Mouse (Mus musculus): ENCODE results near the gene Atp2c1. TPM values are rescaled to one million over a fixed set of nuclear protein-coding genes. Genes with fewer than 3 reads are reported as not detected.

The Atp2c1 gene
- 75.8 and 95.0 TPM in 2 replicates for polyA plus RNA-seq (2014; fragmentation: Nextera tagmentation; extraction: Ambion mirVana)

GRCm38 (mm10) chr9:105527219-105527618, at the start of gene Atp2c1:
Gene Atp2c1 (minus strand): TSS chr9:105527319.
- Histone ChIP-seq H3K9me3 (replicated peaks; ENCODE audit: control insufficient read depth, low read length) (no peaks in the 10 kb centered on the region), H3K4me3 (ENCODE audit: low read depth, low read length) (no peak within 1 kb of the TSS), H3K27me3 (replicated peaks; ENCODE audit: control insufficient read depth, insufficient read depth, low read length) (no peaks in the 10 kb centered on the region), H3K4me1 (ENCODE audit: control insufficient read depth, insufficient read depth, low read length) (peaks cover 9% of the 10 kb centered on the region; the same call in 1 of the 2 replicates), H3K36me3 (ENCODE audit: control insufficient read depth, insufficient read depth, low read length) (no peaks in the 10 kb centered on the region), H3K4me2 (ENCODE audit: low read length) (no peak within 1 kb of the TSS), H3K27ac (ENCODE audit: low read depth, low read length) (no peak within 1 kb of the TSS), H3K9ac (ENCODE audit: low read length) (no peak within 1 kb of the TSS)
- no peak for DNase-seq (ENCODE audit: low spot score)
- no peak for ATAC-seq
- WGBS = 93% methylated on average over 12 of the region's 12 CpGs

DNA sequence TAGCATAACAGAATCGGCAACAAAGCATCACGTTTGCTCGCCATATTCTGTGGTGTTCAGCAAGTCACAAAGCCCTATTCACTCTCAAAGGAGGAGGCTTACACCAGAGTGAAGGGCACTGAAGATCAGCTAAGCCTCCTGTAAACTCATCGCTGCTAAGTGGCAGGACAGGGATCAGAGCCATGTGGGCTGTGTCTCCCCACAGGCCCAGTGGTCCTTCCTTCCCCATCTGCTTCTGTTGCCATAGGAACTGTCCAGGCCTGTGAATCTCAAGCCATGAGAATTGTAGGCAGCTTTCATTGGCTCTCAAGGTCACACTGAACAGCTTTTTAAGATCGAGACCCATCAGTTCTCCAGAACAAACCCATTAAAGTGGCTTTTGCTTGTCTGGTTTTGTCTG, 30.3 kb upstream of the Atp2c1 start:
- 0 out of 2 replicates have a peak, but pooled peaks cover 6% of the 10 kb centered on the region for H3K4me1 ChIP-seq (ENCODE audit: control insufficient read depth, insufficient read depth, low read length)
- DNase-seq (ENCODE audit: low spot score) (no peak), ATAC-seq (no peak)
- no peaks in the 10 kb centered on the region for H3K36me3 ChIP-seq (ENCODE audit: control insufficient read depth, insufficient read depth, low read length)
- H3K27ac ChIP-seq (ENCODE audit: low read depth, low read length) = no peak overlapping the region
- no peak overlapping the region for H3K4me3 ChIP-seq (ENCODE audit: low read depth, low read length)
- H3K27me3 ChIP-seq (replicated peaks; ENCODE audit: control insufficient read depth, insufficient read depth, low read length) = no peaks in the 10 kb centered on the region
- H3K9me3 ChIP-seq (replicated peaks; ENCODE audit: control insufficient read depth, low read length) = no peaks in the 10 kb centered on the region
- WGBS = 83% methylated on average over 5 of the region's 5 CpGs
- no peak overlapping the region for H3K9ac ChIP-seq (ENCODE audit: low read length)
- no peak overlapping the region for H3K4me2 ChIP-seq (ENCODE audit: low read length)

GRCm38 (mm10) chr9:105556141-105556735, 29.1 kb upstream of the Atp2c1 start:
- Histone ChIP-seq H3K27ac (ENCODE audit: low read depth, low read length) (no peak overlapping the region), H3K36me3 (ENCODE audit: control insufficient read depth, insufficient read depth, low read length) (no peaks in the 10 kb centered on the region), H3K4me1 (ENCODE audit: control insufficient read depth, insufficient read depth, low read length) (0 out of 2 replicates have a peak, but pooled peaks cover 6% of the 10 kb centered on the region), H3K9ac (ENCODE audit: low read length) (no peak overlapping the region), H3K4me2 (ENCODE audit: low read length) (no peak overlapping the region), H3K9me3 (replicated peaks; ENCODE audit: control insufficient read depth, low read length) (no peaks in the 10 kb centered on the region), H3K27me3 (replicated peaks; ENCODE audit: control insufficient read depth, insufficient read depth, low read length) (no peaks in the 10 kb centered on the region), H3K4me3 (ENCODE audit: low read depth, low read length) (no peak overlapping the region)
- no peak for DNase-seq (ENCODE audit: low spot score)
- no peak for ATAC-seq
- 76% methylated on average over 8 of the region's 8 CpGs for WGBS

DNA sequence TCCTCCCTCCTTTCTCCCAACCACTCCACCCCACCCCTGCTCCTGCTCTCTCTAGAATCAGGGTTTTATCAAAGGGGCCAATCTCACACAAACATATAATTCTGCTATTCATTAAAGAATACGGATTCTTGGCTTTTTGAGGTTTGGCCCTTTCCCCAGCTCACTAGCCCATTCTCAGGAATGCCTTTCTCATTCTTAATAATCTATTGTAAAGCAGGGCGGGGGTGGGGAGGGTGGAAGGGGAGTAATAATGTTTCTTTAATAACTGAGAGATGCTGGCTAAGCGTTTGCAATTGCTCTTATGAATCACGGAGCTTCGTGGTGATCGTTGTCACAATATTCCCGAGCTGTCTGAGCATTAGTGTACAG, 27.3 kb upstream of the Atp2c1 start:
- H3K9ac ChIP-seq (ENCODE audit: low read length) = peak overlapping the region; percentile 35; the same call in 1 of the 2 replicates
- ATAC-seq (0 out of 2 replicates have a peak, but pooled peaks have one; percentile 21), DNase-seq (ENCODE audit: low spot score) (no peak)
- 0 out of 2 replicates have a peak, but pooled peaks cover 6% of the 10 kb centered on the region for H3K4me1 ChIP-seq (ENCODE audit: control insufficient read depth, insufficient read depth, low read length)
- WGBS = 54% methylated on average over 7 of the region's 7 CpGs
- no peak overlapping the region for H3K4me3 ChIP-seq (ENCODE audit: low read depth, low read length)
- peak overlapping the region; percentile 29; the same call in 1 of the 2 replicates for H3K27ac ChIP-seq (ENCODE audit: low read depth, low read length)
- no peaks in the 10 kb centered on the region for H3K27me3 ChIP-seq (replicated peaks; ENCODE audit: control insufficient read depth, insufficient read depth, low read length)
- H3K4me2 ChIP-seq (ENCODE audit: low read length) = peak overlapping the region; percentile 37
- no peaks in the 10 kb centered on the region for H3K9me3 ChIP-seq (replicated peaks; ENCODE audit: control insufficient read depth, low read length)
- H3K36me3 ChIP-seq (ENCODE audit: control insufficient read depth, insufficient read depth, low read length) = no peaks in the 10 kb centered on the region

GRCm38 (mm10) chr9:105553629-105554438, 26.7 kb upstream of the Atp2c1 start:
- Histone ChIP-seq H3K9me3 (replicated peaks; ENCODE audit: control insufficient read depth, low read length) (no peaks in the 10 kb centered on the region), H3K4me3 (ENCODE audit: low read depth, low read length) (peak overlapping the region; percentile 9; the same call in 1 of the 2 replicates), H3K27me3 (replicated peaks; ENCODE audit: control insufficient read depth, insufficient read depth, low read length) (no peaks in the 10 kb centered on the region), H3K27ac (ENCODE audit: low read depth, low read length) (peak overlapping the region; percentile 29; the same call in 1 of the 2 replicates), H3K4me2 (ENCODE audit: low read length) (peak overlapping the region; percentile 37), H3K36me3 (ENCODE audit: control insufficient read depth, insufficient read depth, low read length) (no peaks in the 10 kb centered on the region), H3K4me1 (ENCODE audit: control insufficient read depth, insufficient read depth, low read length) (0 out of 2 replicates have a peak, but pooled peaks cover 6% of the 10 kb centered on the region), H3K9ac (ENCODE audit: low read length) (peak overlapping the region; percentile 35)
- WGBS = 7% methylated on average over 24 of the region's 24 CpGs
- DNase-seq (ENCODE audit: low spot score) (peak; percentile 54), ATAC-seq (peak; percentile 55; the same call in 1 of the 2 replicates)

DNA sequence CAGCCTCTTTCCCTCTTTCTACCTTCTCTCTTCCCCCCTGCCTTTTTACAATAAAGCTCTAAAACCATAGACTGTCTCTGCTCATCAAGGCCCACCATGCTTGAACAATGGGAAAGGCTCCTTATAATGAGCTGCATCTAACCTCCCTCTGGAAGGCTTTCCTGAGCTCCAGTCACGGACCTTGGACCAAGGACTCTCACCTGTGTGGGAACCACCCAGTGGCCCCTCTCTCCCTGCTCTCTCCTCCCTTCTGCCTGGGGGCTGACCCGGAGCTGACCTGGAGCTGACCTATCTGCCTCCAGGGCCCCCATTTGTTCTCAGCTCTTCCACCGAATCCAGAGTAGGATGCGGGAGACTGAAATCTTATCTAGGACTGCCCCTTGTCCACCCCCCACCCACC, 24.3 kb upstream of the Atp2c1 start:
- 56% methylated on average over 4 of the region's 4 CpGs for WGBS
- Histone ChIP-seq H3K4me1 (ENCODE audit: control insufficient read depth, insufficient read depth, low read length) (0 out of 2 replicates have a peak, but pooled peaks cover 6% of the 10 kb centered on the region), H3K4me2 (ENCODE audit: low read length) (no peak overlapping the region), H3K9me3 (replicated peaks; ENCODE audit: control insufficient read depth, low read length) (no peaks in the 10 kb centered on the region), H3K4me3 (ENCODE audit: low read depth, low read length) (no peak overlapping the region), H3K27me3 (replicated peaks; ENCODE audit: control insufficient read depth, insufficient read depth, low read length) (no peaks in the 10 kb centered on the region), H3K27ac (ENCODE audit: low read depth, low read length) (no peak overlapping the region), H3K9ac (ENCODE audit: low read length) (no peak overlapping the region), H3K36me3 (ENCODE audit: control insufficient read depth, insufficient read depth, low read length) (no peaks in the 10 kb centered on the region)
- DNase-seq (ENCODE audit: low spot score) (no peak), ATAC-seq (no peak)

DNA sequence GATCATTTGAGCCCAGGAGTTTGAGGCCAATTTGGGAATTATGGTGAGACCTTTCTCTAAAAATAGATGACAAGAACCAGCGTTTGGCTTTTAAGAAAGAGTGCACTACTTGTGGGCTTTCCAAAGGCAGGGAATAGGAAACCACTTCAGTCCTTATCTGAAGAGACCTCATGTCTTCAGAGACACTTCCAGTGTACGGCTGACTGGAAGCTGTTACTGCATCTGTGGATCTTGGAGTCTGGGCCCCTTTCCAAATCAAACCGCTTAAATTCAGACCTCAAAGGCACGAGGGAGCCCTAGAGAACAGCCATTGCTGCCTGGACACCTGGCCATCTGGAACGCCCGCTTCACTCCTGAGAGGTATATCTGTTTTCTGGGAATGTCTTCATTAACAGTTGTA, 22.0 kb upstream of the Atp2c1 start:
- Histone ChIP-seq H3K4me2 (ENCODE audit: low read length) (no peak overlapping the region), H3K36me3 (ENCODE audit: control insufficient read depth, insufficient read depth, low read length) (no peaks in the 10 kb centered on the region), H3K9ac (ENCODE audit: low read length) (no peak overlapping the region), H3K9me3 (replicated peaks; ENCODE audit: control insufficient read depth, low read length) (no peaks in the 10 kb centered on the region), H3K4me1 (ENCODE audit: control insufficient read depth, insufficient read depth, low read length) (0 out of 2 replicates have a peak, but pooled peaks cover 6% of the 10 kb centered on the region), H3K27me3 (replicated peaks; ENCODE audit: control insufficient read depth, insufficient read depth, low read length) (no peaks in the 10 kb centered on the region), H3K4me3 (ENCODE audit: low read depth, low read length) (no peak overlapping the region), H3K27ac (ENCODE audit: low read depth, low read length) (no peak overlapping the region)
- ATAC-seq (no peak), DNase-seq (ENCODE audit: low spot score) (no peak)
- WGBS = 84% methylated on average over 6 of the region's 6 CpGs

DNA sequence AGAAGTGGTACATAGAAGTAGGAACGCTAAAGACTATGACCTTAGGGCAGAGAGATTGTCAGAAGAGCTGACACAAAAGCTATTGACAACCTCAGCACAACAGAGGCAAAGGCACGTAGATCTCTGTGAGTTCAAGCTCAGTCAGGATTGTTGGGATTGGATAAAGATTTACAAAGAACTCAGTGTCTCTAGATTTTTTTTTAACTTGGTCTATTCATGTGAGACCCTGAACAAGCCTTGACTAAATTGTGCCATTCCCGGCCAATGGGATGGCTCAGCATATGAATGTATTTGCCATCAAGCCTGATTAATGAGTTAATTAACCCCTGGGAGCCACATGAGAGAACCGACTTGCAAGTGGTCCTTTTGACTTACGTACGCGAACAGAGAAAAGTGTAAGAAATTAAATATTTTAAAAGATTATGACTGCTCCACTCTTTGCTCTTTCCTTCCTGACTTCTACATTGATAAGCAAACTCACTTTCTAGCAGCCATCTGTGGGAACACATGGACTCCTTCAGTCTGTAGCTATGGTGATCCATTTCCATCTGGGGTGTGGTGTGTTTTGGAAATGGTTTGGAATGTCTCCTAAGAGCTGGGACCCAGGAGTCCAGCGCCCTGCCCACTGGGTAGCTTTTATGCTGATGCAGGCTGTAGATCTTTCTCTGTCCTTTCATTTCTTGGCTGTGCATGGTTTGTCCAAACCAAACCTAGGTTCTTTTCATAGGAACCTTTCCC, 17.1 kb upstream of the Atp2c1 start:
- no peaks in the 10 kb centered on the region for H3K4me1 ChIP-seq (ENCODE audit: control insufficient read depth, insufficient read depth, low read length)
- no peak for ATAC-seq
- no peak for DNase-seq (ENCODE audit: low spot score)
- no peak overlapping the region for H3K27ac ChIP-seq (ENCODE audit: low read depth, low read length)
- no peaks in the 10 kb centered on the region for H3K36me3 ChIP-seq (ENCODE audit: control insufficient read depth, insufficient read depth, low read length)
- no peaks in the 10 kb centered on the region for H3K27me3 ChIP-seq (replicated peaks; ENCODE audit: control insufficient read depth, insufficient read depth, low read length)
- H3K9me3 ChIP-seq (replicated peaks; ENCODE audit: control insufficient read depth, low read length) = no peaks in the 10 kb centered on the region
- WGBS = 42% methylated on average over 8 of the region's 8 CpGs
- H3K9ac ChIP-seq (ENCODE audit: low read length) = no peak overlapping the region
- H3K4me3 ChIP-seq (ENCODE audit: low read depth, low read length) = no peak overlapping the region
- H3K4me2 ChIP-seq (ENCODE audit: low read length) = no peak overlapping the region
